9 mouse cellular contexts compared by ENCODE assay signal in the genomic region with DNA sequence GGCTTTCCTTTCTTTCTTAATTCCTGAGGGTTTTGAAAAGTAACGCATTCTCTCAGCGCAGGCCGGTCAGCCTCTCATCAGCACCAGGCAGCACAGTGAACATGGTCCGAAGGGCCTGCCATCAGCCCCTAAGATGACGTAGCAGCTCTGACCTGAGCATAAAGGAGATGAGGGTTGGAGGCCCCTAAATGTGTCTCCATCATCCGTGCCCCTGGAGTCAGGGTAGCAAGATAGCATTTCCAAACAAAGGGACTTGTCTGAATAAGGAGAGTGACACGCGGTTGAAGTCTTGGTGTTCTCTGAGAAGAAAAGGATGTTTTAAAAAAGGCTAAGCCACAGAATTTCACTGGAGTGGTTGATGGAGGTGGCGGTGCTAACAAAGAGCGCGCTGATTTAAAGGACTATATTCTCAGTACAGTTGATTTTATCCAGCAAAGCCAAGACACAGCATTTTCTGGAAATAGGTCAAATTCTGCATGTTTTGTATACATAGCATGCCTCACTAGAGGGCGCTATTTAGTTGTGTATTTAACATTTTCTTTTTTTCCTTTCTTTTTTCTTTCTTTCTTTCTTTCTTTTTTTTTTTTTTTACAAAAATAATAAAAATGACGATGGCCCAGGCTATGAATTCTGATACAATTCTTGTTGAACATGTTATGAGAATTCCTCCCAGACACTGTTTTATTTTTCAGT. TPM values are rescaled to one million over a fixed set of nuclear protein-coding genes. Genes with fewer than 3 reads are reported as not detected.
DNase-seq lines count a peak whose midpoint lies in the region; ATAC-seq and TF ChIP-seq lines count a peak whose summit lies in the region.
"Had no signal": no experiment of that assay in that cellular context is flagged by ENCODE, and none has a peak within 500 bp of the region (broad histone marks: within the 10 kb centered on the region; RNA-seq: fewer than 3 reads in every experiment).

No protein-coding gene starts in this region.

- H3K4me2 ChIP-seq in heart, postnatal 0 days (ENCODE audit: low read depth, low read length): no peak overlapping the region
- peak overlapping the region; percentile 19; the same call in 1 of the 2 replicates for H3K4me2 ChIP-seq in limb, embryonic 13.5 days (replicated peaks)
- H3K4me2 ChIP-seq: lung, embryonic 15.5 days had no signal

- no peaks in the 10 kb centered on the region for H3K27me3 ChIP-seq in heart, postnatal 0 days (ENCODE audit: control insufficient read depth, insufficient read depth, low read length)
- no peaks in the 10 kb centered on the region for H3K27me3 ChIP-seq in thymus, adult 2 months (ENCODE audit: control insufficient read depth, insufficient read depth, low read length)
- H3K27me3 ChIP-seq in limb, embryonic 13.5 days: no peaks in the 10 kb centered on the region
- H3K27me3 ChIP-seq: lung, embryonic 15.5 days had no signal

- peak; percentile 44 for TF ChIP-seq CTCF in heart, postnatal 0 days (IDR thresholded peaks at IDR 0.05; ENCODE audit: low read depth)
- TF ChIP-seq CTCF in thymus, adult 2 months (IDR thresholded peaks at IDR 0.05; ENCODE audit: borderline replicate concordance, control insufficient read depth, extremely low read depth, insufficient read depth, low read length, poor library complexity): no peak

- no peaks in the 10 kb centered on the region for H3K4me1 ChIP-seq in heart, postnatal 0 days (ENCODE audit: control insufficient read depth, insufficient read depth)
- H3K4me1 ChIP-seq in thymus, adult 2 months (replicated peaks; ENCODE audit: control insufficient read depth, insufficient read depth, low read length): no peaks in the 10 kb centered on the region
- no peaks in the 10 kb centered on the region for H3K4me1 ChIP-seq in limb, embryonic 13.5 days
- H3K4me1 ChIP-seq: lung, embryonic 15.5 days had no signal

- no peak for TF ChIP-seq POLR2A in thymus, adult 2 months (IDR thresholded peaks at IDR 0.05; ENCODE audit: control insufficient read depth, extremely low read depth, insufficient read depth, low read length, poor library complexity)

- no peak overlapping the region for H3K9ac ChIP-seq in heart, postnatal 0 days (replicated peaks; ENCODE audit: low read depth, low read length)
- H3K9ac ChIP-seq in limb, embryonic 13.5 days: no peak overlapping the region
- H3K9ac ChIP-seq: lung, embryonic 15.5 days had no signal

- no peak for ATAC-seq in heart, postnatal 0 days (ENCODE audit: insufficient read depth, low read depth)
- no peak for ATAC-seq in limb, embryonic 13.5 days (ENCODE audit: low FRiP score, low read depth)

- peaks cover 3% of the 10 kb centered on the region; the same call in 1 of the 2 replicates for H3K9me3 ChIP-seq in heart, postnatal 0 days (replicated peaks; ENCODE audit: control insufficient read depth, low read length)
- peaks cover 9% of the 10 kb centered on the region; the same call in 1 of the 2 replicates for H3K9me3 ChIP-seq in limb, embryonic 13.5 days
- H3K9me3 ChIP-seq: lung, embryonic 15.5 days had no signal

- H3K27ac ChIP-seq in heart, postnatal 0 days (ENCODE audit: low read depth): no peak overlapping the region
- H3K27ac ChIP-seq in thymus, adult 2 months (ENCODE audit: control insufficient read depth, insufficient read depth, low read length): no peak overlapping the region
- H3K27ac ChIP-seq in limb, embryonic 13.5 days: no peak overlapping the region
- H3K27ac ChIP-seq: lung, embryonic 15.5 days had no signal

- TF ChIP-seq EP300 in heart, postnatal 0 days (IDR thresholded peaks at IDR 0.05; ENCODE audit: low read depth): no peak

- H3K4me3 ChIP-seq in heart, postnatal 0 days (ENCODE audit: low read depth, low read length): no peak overlapping the region
- no peak overlapping the region for H3K4me3 ChIP-seq in thymus, adult 2 months (ENCODE audit: control insufficient read depth, insufficient read depth, low read length)
- no peak overlapping the region for H3K4me3 ChIP-seq in limb, embryonic 13.5 days
- H3K4me3 ChIP-seq: lung, embryonic 15.5 days had no signal

- no peak for DNase-seq in heart, postnatal 0 days (ENCODE audit: low spot score)
- no peak for DNase-seq in heart, adult 8-10 months (ENCODE audit: low spot score)
- peak; percentile 15 for DNase-seq in thymus, postnatal 14 days
- no peak for DNase-seq in thymus, adult 2 months
- peak; percentile 22 for DNase-seq in telencephalon, adult 2 months (ENCODE audit: low read depth, low spot score)
- no peak for DNase-seq in adrenal gland, postnatal 36 days
- DNase-seq in spleen, postnatal 14 days (ENCODE audit: low spot score in 2 of 2): no peak

- no peaks in the 10 kb centered on the region for H3K36me3 ChIP-seq in heart, postnatal 0 days (replicated peaks; ENCODE audit: control insufficient read depth, insufficient read depth, low read length)
- H3K36me3 ChIP-seq in thymus, adult 2 months (ENCODE audit: control insufficient read depth, insufficient read depth, low read length): no peaks in the 10 kb centered on the region
- H3K36me3 ChIP-seq in limb, embryonic 13.5 days: no peaks in the 10 kb centered on the region
- H3K36me3 ChIP-seq: lung, embryonic 15.5 days had no signal

- WGBS in heart, postnatal 0 days: 56% methylated on average over 13 of the region's 13 CpGs
- 68% methylated on average over 13 of the region's 13 CpGs for WGBS in thymus, adult 2 months
- WGBS in limb, embryonic 13.5 days: 56% methylated on average over 13 of the region's 13 CpGs

RNA-seq across cellular contexts. Expression of gene Zfp64, which starts 34.8 kb away (rescaled TPM):
- 15.4 and 19.9 TPM in 2 replicates for total RNA-seq in heart, postnatal 0 days (2014; rRNA removed; ENCODE audit: low replicate concordance)
- 10.0 and 10.9 TPM in 2 replicates for polyA plus RNA-seq in heart, postnatal 0 days (2015; fragmentation: Nextera tagmentation; extraction: Ambion mirVana)
- total RNA-seq in heart, adult 8-10 months (2022): 1 to 10 TPM; 6.4 to 8.6 (median 7.9) TPM
- 63.1 and 71.5 TPM in 2 replicates for polyA plus RNA-seq in thymus, adult 2 months (2012; rRNA removed)
- 52.3 and 53.4 TPM in 2 replicates for polyA plus RNA-seq in limb, embryonic 13.5 days (2015; fragmentation: Nextera tagmentation; extraction: Ambion mirVana)
- total RNA-seq in adrenal gland, postnatal 36 days (2021): 10 to 100 TPM; 16.9 to 18.4 TPM

Comparison
In these comparisons a context has a peak if more than half of its experiments do, and no peak if none do; other contexts are left out.
1. DNase-seq: peak in thymus, postnatal 14 days (single experiment) and telencephalon, adult 2 months (single experiment); none in heart, postnatal 0 days (single experiment), heart, adult 8-10 months (single experiment), thymus, adult 2 months (single experiment), adrenal gland, postnatal 36 days (0 of 2) and spleen, postnatal 14 days (0 of 2).